Mouse (Mus musculus): ENCODE results near the gene Gm5640.
"Not testable (repeated sequence)": the region's sequence is repeated elsewhere in the genome, so short reads cannot be mapped to it uniquely, and the experiment has no call there.

Gm5640 gene

DNA sequence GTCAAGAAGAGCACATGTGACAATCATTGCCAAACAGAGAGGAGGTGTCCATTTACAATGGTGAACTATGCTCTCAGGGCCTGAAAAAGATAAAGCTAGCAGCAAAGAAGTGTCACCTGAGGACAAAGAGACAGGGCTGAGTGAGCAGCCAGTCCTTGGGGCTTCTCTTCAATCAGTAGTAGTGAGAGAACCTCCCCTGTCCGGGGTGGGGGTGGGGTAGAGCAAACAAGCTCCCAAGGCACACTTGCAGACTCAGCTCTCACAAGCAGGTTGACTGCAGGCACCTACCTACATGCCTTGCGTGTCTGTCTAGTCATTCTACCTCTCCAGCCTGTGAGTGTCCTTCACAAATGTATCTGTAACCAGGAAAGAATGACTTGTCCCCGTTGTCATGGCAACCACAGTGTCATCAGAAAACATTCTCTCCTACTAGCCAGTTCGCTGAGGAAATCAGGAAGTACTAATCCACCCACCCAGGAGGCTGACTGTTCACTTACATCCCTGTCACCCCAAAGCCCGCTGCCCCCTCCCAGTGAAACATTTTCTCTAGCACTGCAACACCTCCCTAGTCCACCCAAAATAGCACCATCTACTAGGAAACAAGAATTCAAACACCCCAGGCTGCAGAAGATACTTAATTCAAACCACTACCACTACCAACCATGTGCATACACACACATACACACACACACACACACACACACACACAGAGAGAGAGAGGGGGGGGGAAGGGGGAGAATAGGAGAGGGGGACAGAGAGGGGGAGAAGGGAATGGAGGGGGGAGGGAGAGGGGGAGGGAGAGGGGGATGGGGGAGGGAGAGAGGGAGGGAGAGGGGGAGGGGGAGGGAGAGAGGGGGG is at the start of gene Gm5640:
Gene Gm5640 (minus strand): TSS at position 170 of the 858 bp plus-strand sequence.
- in situ Hi-C loops (cut with MboI; ENCODE audit: low pct_unique_long_range_greater_than_20kb in 1 of 2, low sequenced_read_pairs in 2 of 2, unreplicated experiment in 1 of 2), result not testable (repeated sequence)

DNA sequence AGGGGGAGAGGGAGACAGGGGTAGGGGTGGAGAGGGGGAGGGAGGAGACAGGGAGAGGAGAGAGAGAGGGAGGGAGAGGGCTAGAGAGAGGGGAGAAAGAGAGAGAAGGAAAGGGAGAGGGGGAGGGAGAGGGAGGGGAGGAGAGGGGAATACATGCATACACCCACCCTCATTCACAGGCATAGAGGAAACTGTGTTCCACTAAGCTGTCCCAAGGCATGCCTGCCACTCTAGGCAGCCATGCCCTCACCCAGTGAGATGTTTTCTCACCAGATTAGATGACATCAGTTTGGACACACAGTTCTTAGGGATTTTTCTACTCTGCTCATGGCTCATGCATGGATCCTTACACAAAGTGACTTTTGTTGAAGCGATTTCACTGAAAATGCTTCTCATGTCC is 958 bp upstream of the Gm5640 start:
- in situ Hi-C loops (cut with MboI; ENCODE audit: low pct_unique_long_range_greater_than_20kb in 1 of 2, low sequenced_read_pairs in 2 of 2, unreplicated experiment in 1 of 2), result not testable (repeated sequence)

DNA sequence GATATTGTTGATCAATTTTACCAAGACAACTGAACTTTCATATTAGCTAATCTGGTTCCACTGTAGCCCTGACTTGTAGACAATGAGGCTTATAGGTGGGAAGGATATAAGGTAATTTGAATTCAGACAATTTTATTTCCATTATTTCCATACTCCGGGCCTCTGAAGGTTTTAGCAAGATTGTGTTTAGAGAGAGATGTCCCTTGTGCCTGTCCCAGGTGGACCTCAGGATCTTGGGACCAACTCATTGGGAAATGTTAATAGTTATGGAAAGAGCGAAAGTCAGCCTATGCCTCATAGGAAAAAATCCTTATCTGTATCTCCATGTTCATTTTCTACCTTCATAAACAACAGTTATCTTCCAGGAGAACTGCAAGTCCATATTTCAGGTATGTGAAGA is 53.1 kb downstream of the Gm5640 start, which contains the start of gene Olfr1325:
Gene Olfr1325 (plus strand): TSS at position 301 of the 400 bp plus-strand sequence.
- in situ Hi-C loops (cut with MboI; ENCODE audit: low pct_unique_long_range_greater_than_20kb in 1 of 2, low sequenced_read_pairs in 2 of 2, unreplicated experiment in 1 of 2), result no loop called here

Measured in mouse embryonic stem cell (cell line).